Mouse (Mus musculus): ENCODE measurements around the gene Gm7347. TPM values are rescaled to one million over a fixed set of nuclear protein-coding genes. Genes with fewer than 3 reads are reported as not detected.

Gm7347 gene
- not detected for polyA plus RNA-seq (2017; shearing (Covaris generic))

GRCm38 (mm10) chr5:26058481-26058880 is at the start of gene Gm7347:
Gene Gm7347, minus strand, starts transcription at chr5:26058581.

DNA sequence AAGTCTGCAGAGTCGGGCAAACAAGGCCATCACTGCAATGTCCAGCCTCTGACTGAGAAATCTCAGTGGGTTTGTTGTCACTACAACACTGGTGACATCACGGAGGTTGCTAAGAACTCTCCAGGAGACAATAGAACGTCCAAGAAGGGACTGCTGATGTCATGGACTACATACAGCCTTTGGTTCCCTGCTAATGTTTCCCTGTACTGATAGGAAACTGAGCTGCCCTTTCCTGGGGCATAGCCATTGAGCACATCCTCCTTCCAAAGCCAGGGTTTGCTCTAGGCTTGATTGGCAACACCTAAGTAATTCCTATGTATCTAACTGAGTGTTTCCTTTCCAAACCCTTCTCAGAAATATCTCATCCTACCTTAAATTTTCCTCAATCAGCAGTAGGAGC is 46.9 kb upstream of the Gm7347 start, which contains the start of gene 5031410I06Rik:
TSS of gene 5031410I06Rik (minus strand) at position 101 of the 400 bp plus-strand sequence.

DNA sequence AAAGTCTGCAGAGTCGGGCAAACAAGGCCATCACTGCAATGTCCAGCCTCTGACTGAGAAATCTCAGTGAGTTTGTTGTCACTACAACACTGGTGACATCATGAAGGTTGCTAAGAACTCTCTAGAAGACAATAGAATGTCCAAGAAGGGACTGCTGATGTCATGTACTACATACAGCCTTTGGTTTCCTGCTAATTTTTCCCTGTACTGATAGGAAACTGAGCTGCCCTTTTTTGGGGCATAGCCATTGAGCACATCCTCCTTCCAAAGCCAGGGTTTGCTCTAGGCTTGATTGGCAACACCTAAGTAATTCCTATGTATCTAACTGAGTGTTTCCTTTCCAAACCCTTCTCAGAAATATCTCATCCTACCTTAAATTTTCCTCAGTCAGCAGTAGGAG is 30.8 kb upstream of the Gm7347 start, which contains the start of gene Gm10471:
TSS of gene Gm10471 (minus strand) at position 101 of the 400 bp plus-strand sequence.

DNA sequence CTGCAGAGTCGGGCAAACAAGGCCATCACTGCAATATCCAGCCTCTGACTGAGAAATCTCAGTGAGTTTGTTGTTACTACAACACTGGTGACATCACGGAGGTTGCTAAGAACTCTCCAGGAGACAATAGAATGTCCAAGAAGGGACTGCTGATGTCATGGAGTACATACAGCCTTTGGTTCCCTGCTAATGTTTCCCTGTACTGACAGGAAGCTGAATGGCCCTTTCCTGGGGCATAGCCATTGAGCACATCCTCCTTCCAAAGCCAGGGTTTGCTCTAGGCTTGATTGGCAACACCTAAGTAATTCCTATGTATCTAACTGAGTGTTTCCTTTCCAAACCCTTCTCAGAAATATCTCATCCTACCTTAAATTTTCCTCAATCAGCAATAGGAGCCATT is 18.9 kb downstream of the Gm7347 start, which contains the start of gene Speer4a:
TSS of gene Speer4a (minus strand) at position 101 of the 400 bp plus-strand sequence.

DNA sequence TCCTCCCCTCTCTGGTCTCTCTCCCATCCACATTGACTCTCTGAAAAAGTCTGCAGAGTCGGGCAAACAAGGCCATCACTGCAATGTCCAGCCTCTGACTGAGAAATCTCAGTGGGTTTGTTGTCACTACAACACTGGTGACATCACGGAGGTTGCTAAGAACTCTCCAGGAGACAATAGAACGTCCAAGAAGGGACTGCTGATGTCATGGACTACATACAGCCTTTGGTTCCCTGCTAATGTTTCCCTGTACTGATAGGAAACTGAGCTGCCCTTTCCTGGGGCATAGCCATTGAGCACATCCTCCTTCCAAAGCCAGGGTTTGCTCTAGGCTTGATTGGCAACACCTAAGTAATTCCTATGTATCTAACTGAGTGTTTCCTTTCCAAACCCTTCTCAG is 35.6 kb downstream of the Gm7347 start, which contains the start of gene Gm5862:
TSS of gene Gm5862 (minus strand) at position 101 of the 400 bp plus-strand sequence.

GRCm38 (mm10) chr5:26004698-26005097 is 53.7 kb downstream of the Gm7347 start, which contains the start of gene Gm1979:
Gene Gm1979, minus strand, starts transcription at chr5:26004798.

Other genes starting within 250 kb of the Gm7347 start
- under 1 TPM in 1 of 2 experiments, not detected in 1; 0.17 TPM for gene Gm21663, start 116.2 kb downstream of the Gm7347 start, polyA plus RNA-seq (2017; shearing (Covaris generic))
- gene Gm21671, start 104.2 kb downstream of the Gm7347 start, polyA plus RNA-seq (2017; shearing (Covaris generic)) = not detected
- not detected for gene Gm21680, start 85.9 kb downstream of the Gm7347 start, polyA plus RNA-seq (2017; shearing (Covaris generic))
- not detected for gene Gm21698, start 69.9 kb downstream of the Gm7347 start, polyA plus RNA-seq (2017; shearing (Covaris generic))
- gene Gm1979, start 53.8 kb downstream of the Gm7347 start, polyA plus RNA-seq (2017; shearing (Covaris generic)) = not detected
- under 1 TPM in 1 of 2 experiments, not detected in 1; 0.20 TPM for gene Gm5862, start 35.7 kb downstream of the Gm7347 start, polyA plus RNA-seq (2017; shearing (Covaris generic))
- gene Speer4a, start 19.0 kb downstream of the Gm7347 start, polyA plus RNA-seq (2017; shearing (Covaris generic)) = not detected
- gene Gm10471, start 30.7 kb upstream of the Gm7347 start, polyA plus RNA-seq (2017; shearing (Covaris generic)) = under 1 TPM in 1 of 2 experiments, not detected in 1; 0.10 TPM
- gene 5031410I06Rik, start 46.8 kb upstream of the Gm7347 start, polyA plus RNA-seq (2017; shearing (Covaris generic)) = not detected
- not detected for gene Gm10220, start 62.8 kb upstream of the Gm7347 start, polyA plus RNA-seq (2017; shearing (Covaris generic))
- gene Gm7361, start 199.1 kb upstream of the Gm7347 start, polyA plus RNA-seq (2017; shearing (Covaris generic)) = not detected